Mouse (Mus musculus): Measurements from ENCODE around the gene Hsd17b6. TPM values are rescaled to one million over a fixed set of nuclear protein-coding genes. Genes with fewer than 3 reads are reported as not detected.

Gene Hsd17b6
- polyA plus RNA-seq, 1 experiment: not detected

GRCm38 (mm10) chr10:128022196-128022595, 14.8 kb upstream of the Hsd17b6 start:
- no peaks in the 10 kb centered on the region; the same call in 1 of the 2 replicates for H3K9me3 ChIP-seq (replicated peaks; ENCODE audit: control insufficient read depth, insufficient read depth, low read length, poor library complexity, severe bottlenecking)
- no peaks in the 10 kb centered on the region for H3K27me3 ChIP-seq (ENCODE audit: control insufficient read depth, insufficient read depth, low read length, poor library complexity, severe bottlenecking)
- H3K4me1 ChIP-seq (ENCODE audit: control insufficient read depth, insufficient read depth, low read length): no peaks in the 10 kb centered on the region
- H3K9ac ChIP-seq (ENCODE audit: low read depth, poor library complexity, severe bottlenecking): no peak overlapping the region
- TF ChIP-seq POLR2A (IDR thresholded peaks at IDR 0.05; ENCODE audit: insufficient read depth, low read length): no peak
- TF ChIP-seq CTCF (IDR thresholded peaks at IDR 0.05; ENCODE audit: low read depth, low read length): no peak
- no peak for TF ChIP-seq EP300 (IDR thresholded peaks at IDR 0.05; ENCODE audit: insufficient read depth, low read depth, low read length)
- no peak overlapping the region for H3K4me3 ChIP-seq (ENCODE audit: low read depth, low read length)
- H3K27ac ChIP-seq (ENCODE audit: insufficient read depth, low read length): no peak overlapping the region
- H3K36me3 ChIP-seq (ENCODE audit: control insufficient read depth, insufficient read depth, low read length, poor library complexity, severe bottlenecking): peaks cover 53% of the 10 kb centered on the region

GRCm38 (mm10) chr10:128015068-128015934, 7.9 kb upstream of the Hsd17b6 start, which contains the start of gene Prim1:
Gene Prim1, plus strand, starts transcription at chr10:128015168.
- no peaks in the 10 kb centered on the region for H3K4me1 ChIP-seq (ENCODE audit: control insufficient read depth, insufficient read depth, low read length)
- TF ChIP-seq POLR2A (IDR thresholded peaks at IDR 0.05; ENCODE audit: insufficient read depth, low read length) (no peak), CTCF (IDR thresholded peaks at IDR 0.05; ENCODE audit: low read depth, low read length) (no peak), EP300 (IDR thresholded peaks at IDR 0.05; ENCODE audit: insufficient read depth, low read depth, low read length) (no peak)
- no peaks in the 10 kb centered on the region for H3K9me3 ChIP-seq (replicated peaks; ENCODE audit: control insufficient read depth, insufficient read depth, low read length, poor library complexity, severe bottlenecking)
- no peaks in the 10 kb centered on the region for H3K27me3 ChIP-seq (ENCODE audit: control insufficient read depth, insufficient read depth, low read length, poor library complexity, severe bottlenecking)
- peak within 1 kb of the TSS; percentile 65 for H3K9ac ChIP-seq (ENCODE audit: low read depth, poor library complexity, severe bottlenecking)
- H3K4me3 ChIP-seq (ENCODE audit: low read depth, low read length): peak within 1 kb of the TSS; percentile 96
- peaks cover 8% of the 10 kb centered on the region for H3K36me3 ChIP-seq (ENCODE audit: control insufficient read depth, insufficient read depth, low read length, poor library complexity, severe bottlenecking)
- H3K27ac ChIP-seq (ENCODE audit: insufficient read depth, low read length): no peak within 1 kb of the TSS

- no peak for TF ChIP-seq EP300 (IDR thresholded peaks at IDR 0.05; ENCODE audit: insufficient read depth, low read depth, low read length)
- no peak for TF ChIP-seq POLR2A (IDR thresholded peaks at IDR 0.05; ENCODE audit: insufficient read depth, low read length)
- no peak for TF ChIP-seq CTCF (IDR thresholded peaks at IDR 0.05; ENCODE audit: low read depth, low read length)
- Histone ChIP-seq H3K9me3 (replicated peaks; ENCODE audit: control insufficient read depth, insufficient read depth, low read length, poor library complexity, severe bottlenecking) (no peaks in the 10 kb centered on the region), H3K36me3 (ENCODE audit: control insufficient read depth, insufficient read depth, low read length, poor library complexity, severe bottlenecking) (no peaks in the 10 kb centered on the region), H3K27ac (ENCODE audit: insufficient read depth, low read length) (no peak overlapping the region), H3K4me3 (ENCODE audit: low read depth, low read length) (no peak overlapping the region), H3K4me1 (ENCODE audit: control insufficient read depth, insufficient read depth, low read length) (no peaks in the 10 kb centered on the region), H3K9ac (ENCODE audit: low read depth, poor library complexity, severe bottlenecking) (no peak overlapping the region), H3K27me3 (ENCODE audit: control insufficient read depth, insufficient read depth, low read length, poor library complexity, severe bottlenecking) (no peaks in the 10 kb centered on the region)
These were observed 2.3 kb upstream of the Hsd17b6 start for GRCm38 (mm10) chr10:128009735-128010134.

GRCm38 (mm10) chr10:128008207-128008889, 937 bp upstream of the Hsd17b6 start:
- Histone ChIP-seq H3K36me3 (ENCODE audit: control insufficient read depth, insufficient read depth, low read length, poor library complexity, severe bottlenecking) (no peaks in the 10 kb centered on the region), H3K27me3 (ENCODE audit: control insufficient read depth, insufficient read depth, low read length, poor library complexity, severe bottlenecking) (no peaks in the 10 kb centered on the region), H3K9me3 (replicated peaks; ENCODE audit: control insufficient read depth, insufficient read depth, low read length, poor library complexity, severe bottlenecking) (no peaks in the 10 kb centered on the region), H3K9ac (ENCODE audit: low read depth, poor library complexity, severe bottlenecking) (no peak overlapping the region), H3K4me1 (ENCODE audit: control insufficient read depth, insufficient read depth, low read length) (no peaks in the 10 kb centered on the region), H3K27ac (ENCODE audit: insufficient read depth, low read length) (no peak overlapping the region), H3K4me3 (ENCODE audit: low read depth, low read length) (no peak overlapping the region)
- TF ChIP-seq CTCF (IDR thresholded peaks at IDR 0.05; ENCODE audit: low read depth, low read length) (peak; percentile 12), EP300 (IDR thresholded peaks at IDR 0.05; ENCODE audit: insufficient read depth, low read depth, low read length) (no peak)

- no peak overlapping the region for H3K4me3 ChIP-seq (ENCODE audit: low read depth, low read length)
- H3K27me3 ChIP-seq (ENCODE audit: control insufficient read depth, insufficient read depth, low read length, poor library complexity, severe bottlenecking): no peaks in the 10 kb centered on the region
- no peak overlapping the region for H3K9ac ChIP-seq (ENCODE audit: low read depth, poor library complexity, severe bottlenecking)
- H3K36me3 ChIP-seq (ENCODE audit: control insufficient read depth, insufficient read depth, low read length, poor library complexity, severe bottlenecking): no peaks in the 10 kb centered on the region
- no peaks in the 10 kb centered on the region for H3K4me1 ChIP-seq (ENCODE audit: control insufficient read depth, insufficient read depth, low read length)
- TF ChIP-seq POLR2A (IDR thresholded peaks at IDR 0.05; ENCODE audit: insufficient read depth, low read length) (no peak), EP300 (IDR thresholded peaks at IDR 0.05; ENCODE audit: insufficient read depth, low read depth, low read length) (no peak), CTCF (IDR thresholded peaks at IDR 0.05; ENCODE audit: low read depth, low read length) (no peak)
- no peak overlapping the region for H3K27ac ChIP-seq (ENCODE audit: insufficient read depth, low read length)
- no peaks in the 10 kb centered on the region for H3K9me3 ChIP-seq (replicated peaks; ENCODE audit: control insufficient read depth, insufficient read depth, low read length, poor library complexity, severe bottlenecking)
These were observed 1.9 kb downstream of the Hsd17b6 start for GRCm38 (mm10) chr10:128005479-128005878.

GRCm38 (mm10) chr10:128004918-128005317, 2.5 kb downstream of the Hsd17b6 start:
- no peak overlapping the region for H3K9ac ChIP-seq (ENCODE audit: low read depth, poor library complexity, severe bottlenecking)
- no peaks in the 10 kb centered on the region for H3K36me3 ChIP-seq (ENCODE audit: control insufficient read depth, insufficient read depth, low read length, poor library complexity, severe bottlenecking)
- TF ChIP-seq POLR2A (IDR thresholded peaks at IDR 0.05; ENCODE audit: insufficient read depth, low read length) (no peak), CTCF (IDR thresholded peaks at IDR 0.05; ENCODE audit: low read depth, low read length) (no peak), EP300 (IDR thresholded peaks at IDR 0.05; ENCODE audit: insufficient read depth, low read depth, low read length) (no peak)
- no peaks in the 10 kb centered on the region for H3K4me1 ChIP-seq (ENCODE audit: control insufficient read depth, insufficient read depth, low read length)
- H3K27ac ChIP-seq (ENCODE audit: insufficient read depth, low read length): no peak overlapping the region
- no peaks in the 10 kb centered on the region for H3K9me3 ChIP-seq (replicated peaks; ENCODE audit: control insufficient read depth, insufficient read depth, low read length, poor library complexity, severe bottlenecking)
- no peak overlapping the region for H3K4me3 ChIP-seq (ENCODE audit: low read depth, low read length)
- H3K27me3 ChIP-seq (ENCODE audit: control insufficient read depth, insufficient read depth, low read length, poor library complexity, severe bottlenecking): no peaks in the 10 kb centered on the region

Measured in ES-Bruce4 (cell line).